Mouse (Mus musculus): ENCODE measurements around the gene Crybg1. TPM values are rescaled to one million over a fixed set of nuclear protein-coding genes. Genes with fewer than 3 reads are reported as not detected.

The Crybg1 gene
- total RNA-seq (2012; rRNA removed): 5.0 and 6.6 TPM in 2 replicates
- 3.8 and 3.9 TPM in 2 replicates for total RNA-seq (2014; rRNA removed)
- 5.1 and 5.2 TPM in 2 replicates for polyA plus RNA-seq (2012; ENCODE audit: insufficient read length, low read depth)

- Histone ChIP-seq H3K36me3 (replicated peaks in 1 of 2; ENCODE audit: control insufficient read depth in 1 of 2, insufficient read depth in 1 of 2, low read length in 1 of 2) (no peaks in the 10 kb centered on the region), H3K4me1 (ENCODE audit: control insufficient read depth in 1 of 2, insufficient read depth in 2 of 2) (no peaks in the 10 kb centered on the region), H3K4me3 (replicated peaks in 1 of 3; ENCODE audit: low read depth in 2 of 3, low read length in 2 of 3, poor library complexity in 1 of 3) (no peak within 1 kb of the TSS), H3K9ac (ENCODE audit: insufficient read depth, low read depth) (no peak within 1 kb of the TSS), H3K4me2 (ENCODE audit: insufficient read depth, low read depth, poor library complexity, severe bottlenecking) (no peak within 1 kb of the TSS), H3K27me3 (replicated peaks) (no peaks in the 10 kb centered on the region), H3K79me2 (replicated peaks; ENCODE audit: control insufficient read depth, extremely low read depth, insufficient read depth, poor library complexity, severe bottlenecking) (no peaks in the 10 kb centered on the region), H3K9me3 (replicated peaks; ENCODE audit: low read length) (no peaks in the 10 kb centered on the region), H3K27ac (ENCODE audit: insufficient read depth, low read depth) (no peak within 1 kb of the TSS)
- dilution Hi-C loops (cut with MboI; ENCODE audit: extremely low pct_ligation_motif_present, extremely low pct_unique_long_range_greater_than_20kb, low sequenced_read_pairs): no loop called here
- DNase-seq (ENCODE audit: extremely low read depth): peak; percentile 17
- TF ChIP-seq POLR2AphosphoS2 (IDR thresholded peaks at IDR 0.05; ENCODE audit: low read depth, low read length) (no peak), JUN (IDR thresholded peaks at IDR 0.05; ENCODE audit: insufficient read depth, low read depth, low read length) (no peak), MEF2A (IDR thresholded peaks at IDR 0.05; ENCODE audit: borderline replicate concordance, low read depth, low read length) (no peak), CTCF (conservative IDR thresholded peaks at IDR 0.05 in 1 of 2, IDR thresholded peaks at IDR 0.05 in 1 of 2; ENCODE audit: low read depth in 2 of 2, low read length in 2 of 2) (peak in 1 of 2 experiments; percentile 80; a peak in 2 of 4 replicates), CHD1 (IDR thresholded peaks at IDR 0.05; ENCODE audit: low read depth, low read length) (no peak), USF1 (IDR thresholded peaks at IDR 0.05; ENCODE audit: low read depth, low read length) (no peak), MYC (IDR thresholded peaks at IDR 0.05; ENCODE audit: low read depth, low read length) (no peak), ETS1 (conservative IDR thresholded peaks at IDR 0.05; ENCODE audit: low read depth, low read length) (no peak), JUND (conservative IDR thresholded peaks at IDR 0.05; ENCODE audit: low read depth, low read length) (no peak), HCFC1 (IDR thresholded peaks at IDR 0.05; ENCODE audit: low read depth, low read length) (no peak), SMC3 (IDR thresholded peaks at IDR 0.05; ENCODE audit: low read depth, low read length) (peak; percentile 27; the same call in 1 of the 2 replicates), ZKSCAN1 (IDR thresholded peaks at IDR 0.05; ENCODE audit: borderline replicate concordance, low read depth, low read length) (no peak), NRF1 (IDR thresholded peaks at IDR 0.05; ENCODE audit: low read depth, low read length) (no peak), NELFE (IDR thresholded peaks at IDR 0.05; ENCODE audit: low read depth, low read length) (0 out of 2 replicates have a peak, but pooled peaks have one; percentile 13), TCF12 (IDR thresholded peaks at IDR 0.05; ENCODE audit: low read depth, low read length) (no peak), ZMIZ1 (IDR thresholded peaks at IDR 0.05; ENCODE audit: low read depth, low read length) (no peak), KAT2A (IDR thresholded peaks at IDR 0.05; ENCODE audit: insufficient replicate concordance, low read length) (no peak), RAD21 (IDR thresholded peaks at IDR 0.05; ENCODE audit: low read depth, low read length) (peak; percentile 30), USF2 (conservative IDR thresholded peaks at IDR 0.05; ENCODE audit: low read depth, low read length) (no peak)
- in situ Hi-C loops (cut with MboI; ENCODE audit: low pct_ligation_motif_present, low pct_unique_long_range_greater_than_20kb, low sequenced_read_pairs): no loop called here
Measured at GRCm38 (mm10) chr10:44148337-44149317, at the start of gene Crybg1. Crybg1 (minus strand) TSS chr10:44148853.
